Mouse (Mus musculus): ENCODE results near the gene Ms4a5. TPM values are rescaled to one million over a fixed set of nuclear protein-coding genes. Genes with fewer than 3 reads are reported as not detected.
"Not testable (repeated sequence)": the region's sequence is repeated elsewhere in the genome, so short reads cannot be mapped to it uniquely, and the experiment has no call there.

The Ms4a5 gene
- not detected in 2 replicates for polyA plus RNA-seq (2014; fragmentation: Nextera tagmentation; extraction: Ambion mirVana)

DNA sequence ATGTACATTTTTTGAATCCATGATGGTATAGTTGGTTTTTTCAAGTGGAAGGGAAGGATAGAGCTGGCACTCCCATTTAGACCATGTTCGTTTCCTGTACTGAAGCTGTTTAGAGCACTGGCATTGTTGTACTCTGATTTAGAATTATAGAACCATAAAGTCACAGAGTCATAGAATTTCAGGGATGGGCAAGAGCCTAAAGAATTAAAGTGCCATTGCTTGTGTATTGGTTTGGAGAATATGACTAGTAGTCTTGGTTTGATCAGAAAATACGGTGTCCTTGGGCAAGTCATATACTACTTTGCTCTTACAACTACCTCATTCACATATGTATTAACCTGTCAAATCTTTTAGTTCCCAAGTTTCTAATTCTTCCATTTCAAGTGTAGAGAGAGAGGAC is at the start of gene Ms4a5:
Ms4a5 (minus strand) TSS at position 101 of the 400 bp plus-strand sequence.
- no peak for ATAC-seq (ENCODE audit: insufficient read depth, low FRiP score, low TSS enrichment)
- no peak for DNase-seq (ENCODE audit: low spot score)
- Histone ChIP-seq H3K36me3 (ENCODE audit: control insufficient read depth, insufficient read depth, low read length) (no peaks in the 10 kb centered on the region), H3K9me3 (ENCODE audit: control insufficient read depth, low read length) (no peaks in the 10 kb centered on the region), H3K27ac (ENCODE audit: low read depth, low read length) (no peak within 1 kb of the TSS), H3K4me2 (ENCODE audit: low read depth) (no peak within 1 kb of the TSS), H3K9ac (ENCODE audit: low read length) (no peak within 1 kb of the TSS), H3K27me3 (ENCODE audit: control insufficient read depth, insufficient read depth, low read length) (no peaks in the 10 kb centered on the region), H3K4me3 (ENCODE audit: low read depth, low read length) (no peak within 1 kb of the TSS), H3K4me1 (ENCODE audit: control insufficient read depth, insufficient read depth, low read length) (no peaks in the 10 kb centered on the region)
- WGBS = 90% methylated on average over 2 of the region's 2 CpGs

DNA sequence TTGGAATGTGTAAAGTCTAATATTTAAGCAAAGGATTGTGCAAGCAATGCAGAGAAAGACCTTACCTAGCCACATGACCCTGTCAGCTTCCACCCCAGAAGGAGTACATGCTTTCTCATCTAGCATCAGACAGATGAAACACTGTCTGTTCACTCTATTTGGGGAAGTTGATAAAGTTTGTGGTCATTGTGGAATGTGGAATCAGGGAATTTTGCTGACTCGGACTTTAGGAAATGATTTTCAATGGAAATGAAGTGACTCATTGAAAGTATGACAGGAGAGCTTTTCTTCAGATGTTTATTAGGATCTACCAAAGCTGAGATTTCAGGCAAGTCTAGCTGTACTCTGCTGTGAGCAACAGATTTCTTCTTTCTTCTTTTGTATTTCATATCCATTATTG is 37.5 kb upstream of the Ms4a5 start:
- Histone ChIP-seq H3K27me3 (ENCODE audit: control insufficient read depth, insufficient read depth, low read length) (no peaks in the 10 kb centered on the region), H3K4me3 (ENCODE audit: low read depth, low read length) (no peak overlapping the region), H3K27ac (ENCODE audit: low read depth, low read length) (no peak overlapping the region), H3K36me3 (ENCODE audit: control insufficient read depth, insufficient read depth, low read length) (no peaks in the 10 kb centered on the region), H3K4me2 (ENCODE audit: low read depth) (no peak overlapping the region), H3K9me3 (ENCODE audit: control insufficient read depth, low read length) (no peaks in the 10 kb centered on the region), H3K9ac (ENCODE audit: low read length) (no peak overlapping the region), H3K4me1 (ENCODE audit: control insufficient read depth, insufficient read depth, low read length) (no peaks in the 10 kb centered on the region)
- no peak for DNase-seq (ENCODE audit: low spot score)
- no peak for ATAC-seq (ENCODE audit: insufficient read depth, low FRiP score, low TSS enrichment)
- WGBS = 84% methylated on average over 1 of the region's 1 CpGs

DNA sequence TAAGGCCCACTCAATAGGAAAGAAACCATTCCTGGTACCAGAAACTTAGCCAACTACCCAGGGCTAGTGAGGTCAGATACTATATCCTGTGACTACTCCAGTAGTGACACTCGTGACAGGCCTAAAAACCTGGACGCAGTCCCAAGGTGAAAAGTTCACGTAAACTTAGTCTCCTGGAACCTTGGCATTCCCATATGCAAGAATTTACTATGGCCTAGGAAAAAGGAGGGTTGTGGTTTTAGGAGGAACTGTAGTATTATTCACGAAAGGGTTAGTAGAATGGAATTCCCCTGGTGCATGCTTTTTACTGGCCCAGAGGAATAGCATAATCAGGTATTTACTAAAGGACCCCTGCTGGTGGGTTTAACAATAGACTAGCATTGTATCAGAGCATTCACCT is 33.1 kb upstream of the Ms4a5 start:
- 83% methylated on average over 4 of the region's 4 CpGs for WGBS
- Histone ChIP-seq H3K27me3 (ENCODE audit: control insufficient read depth, insufficient read depth, low read length) (no peaks in the 10 kb centered on the region), H3K9ac (ENCODE audit: low read length) (no peak overlapping the region), H3K9me3 (ENCODE audit: control insufficient read depth, low read length) (no peaks in the 10 kb centered on the region), H3K36me3 (ENCODE audit: control insufficient read depth, insufficient read depth, low read length) (no peaks in the 10 kb centered on the region), H3K4me3 (ENCODE audit: low read depth, low read length) (no peak overlapping the region), H3K4me2 (ENCODE audit: low read depth) (no peak overlapping the region), H3K27ac (ENCODE audit: low read depth, low read length) (no peak overlapping the region), H3K4me1 (ENCODE audit: control insufficient read depth, insufficient read depth, low read length) (no peaks in the 10 kb centered on the region)
- ATAC-seq (ENCODE audit: insufficient read depth, low FRiP score, low TSS enrichment) = no peak
- no peak for DNase-seq (ENCODE audit: low spot score)

DNA sequence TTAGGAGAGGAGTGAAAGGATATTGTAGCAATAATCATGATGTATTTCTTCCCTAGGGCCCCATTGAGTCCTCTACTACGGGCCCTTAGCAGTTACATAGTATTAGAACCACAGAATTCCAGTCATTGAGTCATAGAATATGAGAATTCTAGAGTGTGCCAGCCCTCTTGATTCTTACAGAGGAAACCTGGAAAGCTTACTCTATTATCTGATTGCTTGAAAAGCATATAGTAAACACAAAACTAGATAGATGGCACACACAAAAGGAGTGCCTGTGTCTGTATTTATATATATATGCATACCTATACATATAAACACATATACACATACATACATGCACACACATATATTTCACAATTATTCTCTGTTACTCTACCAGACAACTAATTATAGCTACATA is 30.7 kb upstream of the Ms4a5 start, which contains the start of gene Ms4a14:
Ms4a14 (minus strand) TSS at position 101 of the 400 bp plus-strand sequence.
- Histone ChIP-seq H3K27me3 (ENCODE audit: control insufficient read depth, insufficient read depth, low read length) (no peaks in the 10 kb centered on the region), H3K4me2 (ENCODE audit: low read depth) (no peak within 1 kb of the TSS), H3K4me3 (ENCODE audit: low read depth, low read length) (no peak within 1 kb of the TSS), H3K4me1 (ENCODE audit: control insufficient read depth, insufficient read depth, low read length) (no peaks in the 10 kb centered on the region), H3K27ac (ENCODE audit: low read depth, low read length) (no peak within 1 kb of the TSS), H3K36me3 (ENCODE audit: control insufficient read depth, insufficient read depth, low read length) (no peaks in the 10 kb centered on the region), H3K9ac (ENCODE audit: low read length) (no peak within 1 kb of the TSS), H3K9me3 (ENCODE audit: control insufficient read depth, low read length) (no peaks in the 10 kb centered on the region)
- DNase-seq (ENCODE audit: low spot score) = no peak
- no peak for ATAC-seq (ENCODE audit: insufficient read depth, low FRiP score, low TSS enrichment)
- 79% methylated on average over 1 of the region's 1 CpGs for WGBS

DNA sequence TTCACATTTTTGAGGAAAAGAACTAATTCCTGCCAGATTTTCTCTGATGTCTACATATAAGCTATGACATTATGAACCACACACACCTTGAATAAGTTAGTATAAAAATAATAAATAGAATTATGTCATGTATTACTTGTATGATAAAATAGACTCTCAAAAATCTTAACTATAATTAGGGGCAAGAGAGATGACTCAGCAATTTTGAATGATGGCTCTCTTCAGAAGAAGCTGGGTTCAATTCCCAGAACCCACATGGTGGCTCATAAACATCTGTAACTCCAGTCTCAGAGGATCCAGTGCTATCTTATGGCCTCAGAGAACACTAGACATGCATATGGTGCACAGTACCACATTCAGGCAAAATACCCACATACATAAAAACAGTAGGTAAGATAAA is 25.2 kb upstream of the Ms4a5 start:
- no peaks in the 10 kb centered on the region for H3K36me3 ChIP-seq (ENCODE audit: control insufficient read depth, insufficient read depth, low read length)
- no peak overlapping the region for H3K4me2 ChIP-seq (ENCODE audit: low read depth)
- H3K27me3 ChIP-seq (ENCODE audit: control insufficient read depth, insufficient read depth, low read length) = no peaks in the 10 kb centered on the region
- H3K4me3 ChIP-seq (ENCODE audit: low read depth, low read length) = no peak overlapping the region
- DNase-seq (ENCODE audit: low spot score) = no peak
- H3K4me1 ChIP-seq (ENCODE audit: control insufficient read depth, insufficient read depth, low read length) = no peaks in the 10 kb centered on the region
- no peak overlapping the region for H3K9ac ChIP-seq (ENCODE audit: low read length)
- H3K9me3 ChIP-seq (ENCODE audit: control insufficient read depth, low read length) = no peaks in the 10 kb centered on the region
- H3K27ac ChIP-seq (ENCODE audit: low read depth, low read length) = no peak overlapping the region
- no peak for ATAC-seq (ENCODE audit: insufficient read depth, low FRiP score, low TSS enrichment)

DNA sequence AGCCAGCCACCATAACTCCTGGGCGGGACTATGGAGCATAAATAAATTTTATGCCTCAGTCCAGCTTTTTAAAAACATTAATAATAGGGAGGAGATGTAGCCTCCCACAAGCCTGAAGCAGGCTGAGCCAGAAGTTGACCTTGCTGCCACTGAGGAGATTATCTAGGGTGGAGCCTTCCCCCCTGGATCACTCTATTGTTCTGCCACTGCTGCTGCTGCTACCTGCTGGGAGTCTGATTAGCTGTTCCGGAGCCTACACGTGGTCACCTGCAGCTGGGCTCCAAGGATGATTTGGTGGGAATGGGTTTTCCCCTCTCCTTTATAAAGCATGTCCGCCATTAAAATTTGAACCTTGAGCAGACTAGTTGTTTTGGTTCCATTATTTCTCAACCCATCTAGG is 15.9 kb upstream of the Ms4a5 start:
- not testable (repeated sequence) for H3K27me3 ChIP-seq (ENCODE audit: control insufficient read depth, insufficient read depth, low read length)
- 47% methylated on average over 4 of the region's 4 CpGs for WGBS

DNA sequence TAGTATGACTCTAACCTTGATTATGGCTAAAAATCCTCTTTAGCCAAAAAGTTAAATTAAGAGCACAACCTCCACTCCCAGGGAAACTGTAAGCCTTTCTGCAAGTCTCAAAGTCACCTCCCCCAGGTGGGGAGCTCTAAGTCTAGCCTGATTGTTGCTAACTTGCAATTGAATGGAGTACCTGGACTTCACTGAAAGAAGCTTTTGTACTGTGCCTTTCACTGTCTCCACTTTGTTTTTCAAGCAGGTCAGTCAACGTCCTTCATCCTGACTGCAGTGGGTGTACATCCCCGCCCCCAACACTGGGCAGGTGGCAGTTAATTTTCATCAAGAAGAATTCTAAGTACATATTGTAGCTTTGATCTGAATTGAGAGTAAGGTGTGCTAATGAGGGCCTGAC is 15.3 kb upstream of the Ms4a5 start:
- Histone ChIP-seq H3K27me3 (ENCODE audit: control insufficient read depth, insufficient read depth, low read length) (no peaks in the 10 kb centered on the region), H3K27ac (ENCODE audit: low read depth, low read length) (no peak overlapping the region), H3K9me3 (ENCODE audit: control insufficient read depth, low read length) (no peaks in the 10 kb centered on the region), H3K9ac (ENCODE audit: low read length) (no peak overlapping the region), H3K4me2 (ENCODE audit: low read depth) (no peak overlapping the region), H3K4me3 (ENCODE audit: low read depth, low read length) (no peak overlapping the region), H3K36me3 (ENCODE audit: control insufficient read depth, insufficient read depth, low read length) (no peaks in the 10 kb centered on the region), H3K4me1 (ENCODE audit: control insufficient read depth, insufficient read depth, low read length) (no peaks in the 10 kb centered on the region)
- ATAC-seq (ENCODE audit: insufficient read depth, low FRiP score, low TSS enrichment) (no peak), DNase-seq (ENCODE audit: low spot score) (no peak)
- 53% methylated on average over 2 of the region's 2 CpGs for WGBS

More for the DNA sequence above, 15.9 kb upstream of the Ms4a5 start:
- not testable (repeated sequence) for H3K4me1 ChIP-seq (ENCODE audit: control insufficient read depth, insufficient read depth, low read length); H3K9ac ChIP-seq (ENCODE audit: low read length); H3K27ac ChIP-seq (ENCODE audit: low read depth, low read length); H3K36me3 ChIP-seq (ENCODE audit: control insufficient read depth, insufficient read depth, low read length); H3K4me3 ChIP-seq (ENCODE audit: low read depth, low read length); ATAC-seq (ENCODE audit: insufficient read depth, low FRiP score, low TSS enrichment); H3K4me2 ChIP-seq (ENCODE audit: low read depth); DNase-seq (ENCODE audit: low spot score); H3K9me3 ChIP-seq (ENCODE audit: control insufficient read depth, low read length)

DNA sequence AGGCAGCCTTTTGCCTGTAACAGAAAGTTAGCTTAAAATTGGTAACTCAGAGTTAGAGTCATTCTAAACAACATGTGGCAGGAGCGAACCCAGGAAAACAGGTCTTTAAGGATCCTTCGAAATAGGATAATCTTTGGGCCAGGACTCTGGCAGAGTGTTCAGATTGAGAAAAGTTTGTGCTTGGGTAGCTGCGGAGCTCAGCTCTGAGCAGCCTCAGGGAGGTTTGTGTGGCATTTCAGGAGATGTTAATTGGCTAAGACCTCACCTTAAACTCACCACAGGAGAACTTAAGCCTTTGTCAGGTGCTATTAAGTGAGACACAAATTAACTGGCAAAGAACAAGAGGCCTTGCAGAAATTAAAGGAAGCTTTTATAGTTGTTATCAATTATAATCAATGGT is 9.9 kb upstream of the Ms4a5 start:
- H3K4me3 ChIP-seq (ENCODE audit: low read depth, low read length); H3K36me3 ChIP-seq (ENCODE audit: control insufficient read depth, insufficient read depth, low read length); H3K4me1 ChIP-seq (ENCODE audit: control insufficient read depth, insufficient read depth, low read length); DNase-seq (ENCODE audit: low spot score); H3K9ac ChIP-seq (ENCODE audit: low read length); H3K9me3 ChIP-seq (ENCODE audit: control insufficient read depth, low read length); ATAC-seq (ENCODE audit: insufficient read depth, low FRiP score, low TSS enrichment); H3K27me3 ChIP-seq (ENCODE audit: control insufficient read depth, insufficient read depth, low read length); H3K4me2 ChIP-seq (ENCODE audit: low read depth); H3K27ac ChIP-seq (ENCODE audit: low read depth, low read length): not testable (repeated sequence)
- 12% methylated on average over 3 of the region's 3 CpGs for WGBS

DNA sequence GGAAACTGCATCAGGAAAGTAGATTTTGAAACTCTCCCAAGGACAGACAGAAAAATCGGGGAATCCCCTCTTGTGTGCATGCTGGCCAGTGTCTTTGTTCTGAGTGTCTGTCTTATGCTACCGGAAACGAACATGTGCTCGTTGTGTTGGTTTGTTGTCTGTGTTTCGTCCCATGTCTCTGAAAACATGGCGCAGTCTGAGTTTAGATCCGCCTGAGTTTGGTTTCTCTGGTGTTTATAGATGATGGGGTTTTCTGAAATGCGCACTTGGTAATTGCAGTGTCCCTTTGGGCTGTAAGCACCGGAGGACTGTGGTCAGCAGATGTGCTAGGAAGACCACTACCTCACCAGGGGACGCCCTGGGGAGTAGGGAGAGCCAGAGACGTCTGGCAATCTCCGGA is 9.3 kb upstream of the Ms4a5 start:
- Histone ChIP-seq H3K27me3 (ENCODE audit: control insufficient read depth, insufficient read depth, low read length) (no peaks in the 10 kb centered on the region), H3K9ac (ENCODE audit: low read length) (no peak overlapping the region), H3K4me1 (ENCODE audit: control insufficient read depth, insufficient read depth, low read length) (no peaks in the 10 kb centered on the region), H3K36me3 (ENCODE audit: control insufficient read depth, insufficient read depth, low read length) (no peaks in the 10 kb centered on the region), H3K27ac (ENCODE audit: low read depth, low read length) (no peak overlapping the region), H3K9me3 (ENCODE audit: control insufficient read depth, low read length) (no peaks in the 10 kb centered on the region), H3K4me3 (ENCODE audit: low read depth, low read length) (peak overlapping the region; percentile 23; the same call in 1 of the 2 replicates), H3K4me2 (ENCODE audit: low read depth) (peak overlapping the region; percentile 28)
- ATAC-seq (ENCODE audit: insufficient read depth, low FRiP score, low TSS enrichment) = no peak
- DNase-seq (ENCODE audit: low spot score) = peak; percentile 21
- WGBS = 18% methylated on average over 12 of the region's 12 CpGs

All from neural tube, embryonic 11.5 days (tissue).